Mouse (Mus musculus) hindbrain, embryonic 11.5 days (tissue): ENCODE measurements around the gene Itga6. TPM values are rescaled to one million over a fixed set of nuclear protein-coding genes. Genes with fewer than 3 reads are reported as not detected.

Experiments
- ATAC-seq: fragments of 200-750 bp; cut with Nextera tagmentation; 2 replicates; pipeline ENCODE4 v1.8.0; 2017; ENCODE audit warnings: mild to moderate bottlenecking, moderate TSS enrichment, moderate library complexity; ENCODE audit not compliant: low FRiP score
- DNase-seq: peaks from one replicate; pipeline ENCODE4 v3.0.0-alpha.2; 2015; ENCODE audit warnings: low spot score
- H3K27ac ChIP-seq: fragments of 300-500 bp; sonication (generic); 2 replicates; pipeline ENCODE4 v1.5.1; 2014; ENCODE audit warnings: mild to moderate bottlenecking, low read depth, low read length
- H3K27me3 ChIP-seq: fragments of 300-500 bp; sonication (generic); 2 replicates; pipeline ENCODE4 v1.6.1; 2014; ENCODE audit warnings: mild to moderate bottlenecking, low read length, moderate library complexity, mixed read lengths; ENCODE audit not compliant: control insufficient read depth, insufficient read depth
- H3K36me3 ChIP-seq: fragments of 300-500 bp; sonication (generic); 2 replicates; pipeline ENCODE4 v1.6.1; 2014; ENCODE audit warnings: mild to moderate bottlenecking, low read length, moderate library complexity, mixed read lengths; ENCODE audit not compliant: control insufficient read depth, insufficient read depth
- H3K4me1 ChIP-seq: fragments of 300-500 bp; sonication (generic); replicated peaks from 2 replicates; pipeline ENCODE4 v1.6.1; 2014; ENCODE audit warnings: low read length, mixed read lengths; ENCODE audit not compliant: control insufficient read depth, insufficient read depth
- H3K4me2 ChIP-seq: fragments of 300-500 bp; sonication (generic); replicated peaks from 2 replicates; pipeline ENCODE4 v1.6.1; 2014; ENCODE audit warnings: mild to moderate bottlenecking, low read depth, low read length
- H3K4me3 ChIP-seq: fragments of 300-500 bp; sonication (generic); 2 replicates; pipeline ENCODE4 v1.5.1; 2014; ENCODE audit warnings: low read depth, low read length
- H3K9ac ChIP-seq: fragments of 300-500 bp; sonication (generic); 2 replicates; pipeline ENCODE4 v1.6.1; 2014; ENCODE audit warnings: low read depth, low read length
- H3K9me3 ChIP-seq: fragments of 300-500 bp; sonication (generic); 2 replicates; pipeline ENCODE4 v1.6.1; 2016; ENCODE audit warnings: low read length; ENCODE audit not compliant: control insufficient read depth
- WGBS: fragments of 180-500 bp; shearing (Covaris S2); extraction: QIAGEN DNeasy Blood & Tissue Kit; methylation state at CpG from one replicate; pipeline ENCODE4 v1.1.7; 2014; 5-methylcytosine and 5-hydroxymethylcytosine counted together
- polyA plus RNA-seq: library from polyadenylated mRNA; unstranded; fragments of >200 nt; fragmentation: Nextera tagmentation; extraction: Ambion mirVana; gene quantifications from 2 replicates; pipeline ENCODE4 v1.2.1, GENCODE M21; 2014

Itga6 gene
- polyA plus RNA-seq, 1 experiment from 2014 or later: 25.5 TPM

GRCm38 (mm10) chr2:71794139-71794538, 48.7 kb downstream of the Itga6 start:
- DNase-seq: no peak
- Histone ChIP-seq H3K4me3 (no peak overlapping the region), H3K9me3 (no peaks in the 10 kb centered on the region), H3K4me2 (no peak overlapping the region), H3K4me1 (no peaks in the 10 kb centered on the region), H3K27ac (no peak overlapping the region), H3K27me3 (no peaks in the 10 kb centered on the region), H3K36me3 (no peaks in the 10 kb centered on the region), H3K9ac (no peak overlapping the region)
- no peak for ATAC-seq
- 74% methylated on average over 6 of the region's 6 CpGs for WGBS

DNA sequence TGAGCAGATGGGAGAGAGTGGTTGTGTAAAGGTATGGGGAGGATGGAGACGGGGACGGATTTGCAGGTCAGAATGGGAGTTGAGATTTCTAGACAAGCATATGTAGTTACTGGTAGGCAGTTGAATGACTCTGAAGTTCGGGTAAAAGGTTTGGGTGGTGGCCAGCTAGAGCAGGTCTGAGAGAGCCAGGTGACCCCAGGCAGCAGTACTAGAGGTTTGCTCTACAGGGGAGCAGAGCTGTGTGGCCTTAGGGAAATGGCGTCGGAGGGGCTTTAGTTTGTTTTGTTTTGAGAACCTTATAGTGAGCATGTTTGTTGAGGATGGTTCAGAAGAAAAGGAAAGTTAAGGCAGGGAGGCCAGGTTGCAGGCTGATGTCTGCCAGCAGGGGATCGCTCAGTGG, 51.4 kb downstream of the Itga6 start:
- no peak overlapping the region for H3K4me2 ChIP-seq
- 78% methylated on average over 6 of the region's 6 CpGs for WGBS
- DNase-seq (no peak), ATAC-seq (no peak)
- H3K27me3 ChIP-seq: no peaks in the 10 kb centered on the region
- no peaks in the 10 kb centered on the region for H3K4me1 ChIP-seq
- no peaks in the 10 kb centered on the region for H3K9me3 ChIP-seq
- no peak overlapping the region for H3K27ac ChIP-seq
- no peak overlapping the region for H3K9ac ChIP-seq
- no peak overlapping the region for H3K4me3 ChIP-seq
- no peaks in the 10 kb centered on the region for H3K36me3 ChIP-seq

DNA sequence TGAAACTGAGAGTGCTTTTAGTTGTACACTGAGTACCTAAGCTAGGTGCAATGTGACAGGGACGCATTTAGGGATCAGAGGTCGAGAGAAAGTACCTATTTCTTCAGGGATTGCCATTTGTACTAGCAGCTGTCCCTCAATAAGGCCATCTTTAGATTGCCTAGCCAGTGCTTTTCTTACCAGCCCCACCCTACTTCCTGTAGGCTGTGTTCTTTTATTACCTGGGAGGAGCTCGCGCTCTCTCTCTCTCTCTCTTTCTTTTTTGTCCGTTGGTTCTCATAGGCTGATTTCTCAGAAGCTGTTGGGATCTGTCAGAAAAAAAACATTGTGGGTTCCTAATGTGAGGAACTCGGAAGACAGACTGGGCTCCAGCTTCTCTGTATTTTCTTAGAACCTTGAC, 55.4 kb downstream of the Itga6 start:
- Histone ChIP-seq H3K27me3 (no peaks in the 10 kb centered on the region), H3K9ac (no peak overlapping the region), H3K4me3 (no peak overlapping the region), H3K36me3 (no peaks in the 10 kb centered on the region), H3K4me2 (no peak overlapping the region), H3K9me3 (no peaks in the 10 kb centered on the region), H3K4me1 (no peaks in the 10 kb centered on the region), H3K27ac (no peak overlapping the region)
- 79% methylated on average over 6 of the region's 6 CpGs for WGBS
- ATAC-seq (no peak), DNase-seq (no peak)

DNA sequence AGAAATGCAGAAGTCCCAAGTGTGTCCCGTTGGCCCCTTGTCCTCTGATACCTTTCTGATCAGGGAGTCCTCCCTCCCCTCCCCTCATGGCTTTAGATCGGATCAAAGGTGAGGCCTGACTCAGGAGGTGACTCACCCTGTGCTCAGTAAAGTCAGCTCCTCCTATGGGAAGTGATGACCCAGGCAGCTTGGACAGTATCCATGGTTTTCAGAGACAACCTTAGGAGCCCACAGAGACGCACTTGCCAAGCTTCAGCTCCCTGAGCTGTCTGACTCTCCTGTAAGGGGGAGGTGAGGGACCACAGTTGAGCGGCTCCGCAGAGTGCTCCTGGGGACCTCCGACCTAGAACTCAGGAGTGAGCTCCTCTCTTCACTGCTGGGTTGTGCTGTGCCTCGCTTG, 56.3 kb downstream of the Itga6 start:
- Histone ChIP-seq H3K4me1 (no peaks in the 10 kb centered on the region), H3K9me3 (no peaks in the 10 kb centered on the region), H3K9ac (no peak overlapping the region), H3K4me3 (no peak overlapping the region), H3K27me3 (no peaks in the 10 kb centered on the region), H3K27ac (no peak overlapping the region), H3K4me2 (no peak overlapping the region), H3K36me3 (no peaks in the 10 kb centered on the region)
- WGBS: 67% methylated on average over 7 of the region's 7 CpGs
- ATAC-seq (no peak), DNase-seq (no peak)

DNA sequence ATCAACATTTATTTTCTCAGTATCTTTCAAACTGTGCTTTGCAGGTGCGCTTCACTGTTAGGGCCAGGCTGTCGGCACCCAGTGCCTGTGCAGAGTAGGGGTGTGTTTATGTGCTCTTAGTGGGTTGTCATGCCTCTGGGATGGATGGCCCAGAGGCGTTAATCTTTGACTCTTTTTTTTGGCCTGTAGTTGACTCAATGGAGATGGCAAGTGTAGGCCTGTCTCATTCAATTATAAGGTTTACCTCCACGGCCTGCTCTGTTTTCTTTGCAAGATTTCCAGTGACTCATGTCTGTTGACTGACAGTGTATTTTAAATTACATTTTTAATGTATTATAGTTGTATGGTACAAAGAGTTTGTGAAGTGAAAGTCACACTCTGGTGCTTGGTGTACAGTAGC, 56.7 kb downstream of the Itga6 start:
- no peaks in the 10 kb centered on the region for H3K27me3 ChIP-seq
- H3K9me3 ChIP-seq: no peaks in the 10 kb centered on the region
- 74% methylated on average over 4 of the region's 4 CpGs for WGBS
- H3K9ac ChIP-seq: no peak overlapping the region
- no peak overlapping the region for H3K4me3 ChIP-seq
- no peak overlapping the region for H3K27ac ChIP-seq
- no peaks in the 10 kb centered on the region for H3K36me3 ChIP-seq
- H3K4me1 ChIP-seq: no peaks in the 10 kb centered on the region
- DNase-seq: no peak
- no peak overlapping the region for H3K4me2 ChIP-seq
- no peak for ATAC-seq

DNA sequence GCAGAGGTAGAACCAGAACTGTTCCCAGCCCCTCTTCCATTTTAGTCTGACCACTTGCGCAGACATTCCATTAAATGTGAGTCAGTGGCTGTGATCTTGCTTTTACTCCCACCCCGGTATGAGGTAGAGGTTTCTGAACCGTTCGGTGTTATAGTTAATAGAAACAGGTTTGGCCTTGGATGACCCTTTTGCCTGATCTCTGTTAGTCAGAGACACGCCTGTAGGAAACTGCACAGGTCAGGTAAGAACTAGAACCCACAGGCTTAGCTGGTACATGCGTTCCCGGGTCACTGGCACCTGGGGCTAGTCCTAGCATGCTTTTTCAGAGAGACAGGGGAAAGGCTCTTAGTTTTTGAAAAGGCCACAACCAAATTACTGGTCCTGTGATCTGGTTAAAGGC, 59.7 kb downstream of the Itga6 start:
- no peaks in the 10 kb centered on the region for H3K9me3 ChIP-seq
- no peak overlapping the region for H3K4me3 ChIP-seq
- no peak overlapping the region for H3K9ac ChIP-seq
- DNase-seq (no peak), ATAC-seq (no peak)
- no peaks in the 10 kb centered on the region for H3K4me1 ChIP-seq
- H3K36me3 ChIP-seq: no peaks in the 10 kb centered on the region
- no peaks in the 10 kb centered on the region for H3K27me3 ChIP-seq
- 84% methylated on average over 7 of the region's 7 CpGs for WGBS
- no peak overlapping the region for H3K4me2 ChIP-seq
- H3K27ac ChIP-seq: no peak overlapping the region

GRCm38 (mm10) chr2:71805611-71806567, 60.5 kb downstream of the Itga6 start:
- Histone ChIP-seq H3K27ac (no peak overlapping the region), H3K36me3 (no peaks in the 10 kb centered on the region), H3K9me3 (no peaks in the 10 kb centered on the region), H3K27me3 (no peaks in the 10 kb centered on the region), H3K9ac (no peak overlapping the region), H3K4me1 (no peaks in the 10 kb centered on the region), H3K4me3 (no peak overlapping the region), H3K4me2 (no peak overlapping the region)
- no peak for ATAC-seq
- WGBS: 82% methylated on average over 11 of the region's 11 CpGs
- no peak for DNase-seq

- 86% methylated on average over 10 of the region's 10 CpGs for WGBS
- DNase-seq (no peak), ATAC-seq (no peak)
- no peaks in the 10 kb centered on the region for H3K27me3 ChIP-seq
- H3K4me2 ChIP-seq: no peak overlapping the region
- no peak overlapping the region for H3K27ac ChIP-seq
- no peaks in the 10 kb centered on the region for H3K9me3 ChIP-seq
- H3K4me1 ChIP-seq: no peaks in the 10 kb centered on the region
- no peak overlapping the region for H3K4me3 ChIP-seq
- no peak overlapping the region for H3K9ac ChIP-seq
- no peaks in the 10 kb centered on the region for H3K36me3 ChIP-seq
Measured at GRCm38 (mm10) chr2:71809289-71809860, 64.0 kb downstream of the Itga6 start.

DNA sequence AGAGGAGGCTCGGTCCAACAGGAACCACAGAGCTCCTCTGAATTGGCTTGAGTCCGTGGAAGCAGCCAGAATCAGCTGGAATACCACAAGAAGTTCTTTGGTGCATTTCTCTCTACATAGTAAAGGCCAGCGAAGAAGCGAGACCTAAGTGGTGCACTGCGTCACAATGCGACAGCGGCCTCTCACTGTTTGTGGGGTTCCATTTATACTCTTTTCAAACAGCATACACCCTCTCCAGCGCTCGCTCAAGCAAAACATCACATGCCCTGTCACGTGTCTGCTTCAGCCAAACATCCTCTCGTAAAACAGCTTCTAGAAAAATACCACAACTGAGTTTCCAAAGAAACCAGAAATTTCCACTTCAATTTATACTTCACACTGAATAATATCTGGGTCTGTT, 64.6 kb downstream of the Itga6 start:
- DNase-seq (no peak), ATAC-seq (no peak)
- Histone ChIP-seq H3K9me3 (no peaks in the 10 kb centered on the region), H3K27ac (no peak overlapping the region), H3K27me3 (no peaks in the 10 kb centered on the region), H3K4me2 (no peak overlapping the region), H3K4me1 (no peaks in the 10 kb centered on the region), H3K36me3 (no peaks in the 10 kb centered on the region), H3K9ac (no peak overlapping the region), H3K4me3 (no peak overlapping the region)
- WGBS: 94% methylated on average over 11 of the region's 11 CpGs
